Mouse (Mus musculus): ENCODE data around the gene Sfrp2.

GRCm38 (mm10) chr3:83733985-83734384 lies 32.1 kb upstream of the Sfrp2 start:
- TF ChIP-seq CTCF (IDR thresholded peaks at IDR 0.05) = no peak
- TF ChIP-seq EP300 (IDR thresholded peaks at IDR 0.05) = no peak

Data from lung, postnatal 0 days (tissue).